Mouse (Mus musculus): ENCODE data around the gene Slc52a3.

DNA sequence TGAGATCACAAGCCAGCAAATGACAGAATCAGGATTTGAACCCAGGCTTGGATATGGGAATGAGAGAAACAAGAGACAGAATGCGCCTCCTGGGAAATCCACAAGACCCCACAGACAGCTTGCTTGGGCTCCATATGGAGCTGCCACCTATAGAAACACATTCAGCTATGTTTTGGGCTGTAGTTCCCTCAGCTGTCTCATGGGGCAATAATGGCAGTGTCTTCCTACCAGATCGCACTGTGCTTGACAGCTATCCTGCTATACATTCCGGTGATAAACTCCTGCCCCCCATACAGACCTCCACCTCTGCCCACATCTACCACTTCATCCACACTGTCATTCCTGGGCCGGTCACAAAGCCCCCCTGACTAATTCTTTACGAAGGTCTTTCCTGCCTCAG, 21.0 kb upstream of the Slc52a3 start:
- TF ChIP-seq CTCF (IDR thresholded peaks at IDR 0.05; ENCODE audit: low read depth) (peak; percentile 45), EP300 (IDR thresholded peaks at IDR 0.05; ENCODE audit: low read depth) (no peak)

Measured in liver, embryonic 14.5 days (tissue).